Mouse (Mus musculus): Measurements from ENCODE around the gene Hyou1.

- TF ChIP-seq CTCF (IDR thresholded peaks at IDR 0.05) = no peak
- TF ChIP-seq POLR2A (IDR thresholded peaks at IDR 0.05; ENCODE audit: insufficient read depth, low read depth, low read length) = no peak
- no peak for TF ChIP-seq EP300 (IDR thresholded peaks at IDR 0.05; ENCODE audit: insufficient read depth, low read depth, low read length)
Observed at GRCm38 (mm10) chr9:44345570-44346433, 33.5 kb upstream of the Hyou1 start.

Data from heart, adult 2 months (tissue).